In the genomic region with DNA sequence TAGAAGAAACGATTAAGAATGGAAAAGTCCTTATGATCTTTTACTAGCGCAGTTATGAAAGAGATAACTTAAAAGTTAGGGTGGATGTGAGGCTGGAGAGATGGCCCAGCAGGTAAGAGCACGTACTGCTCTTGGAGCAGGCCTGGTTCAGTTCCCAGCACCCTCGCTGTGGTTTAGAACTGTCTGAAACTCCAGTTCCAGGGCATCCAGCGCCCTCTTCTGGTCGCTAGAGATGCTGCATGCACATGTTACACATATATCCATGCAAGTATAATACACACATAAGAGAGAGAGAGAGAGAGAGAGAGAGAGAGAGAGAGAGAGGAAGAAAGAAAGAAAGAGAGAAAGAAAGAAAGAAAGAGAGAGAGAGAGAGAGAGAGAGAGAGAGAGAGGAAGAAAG, we compare ENCODE assay signal across 22 mouse cellular contexts. TPM values are rescaled to one million over a fixed set of nuclear protein-coding genes. Genes with fewer than 3 reads are reported as not detected.
DNase-seq lines count a peak whose midpoint lies in the region; ATAC-seq and TF ChIP-seq lines count a peak whose summit lies in the region.
"Had no signal": no experiment of that assay in that cellular context is flagged by ENCODE, and none has a peak within 500 bp of the region (broad histone marks: within the 10 kb centered on the region; RNA-seq: fewer than 3 reads in every experiment).

No protein-coding gene starts in this region.

- no peaks in the 10 kb centered on the region for H3K9me3 ChIP-seq in forebrain, postnatal 0 days (ENCODE audit: low read length)
- peaks cover 8% of the 10 kb centered on the region for H3K9me3 ChIP-seq in forebrain, embryonic 10.5 days
- H3K9me3 ChIP-seq in liver, embryonic 12.5 days (replicated peaks): peaks cover 5% of the 10 kb centered on the region; the same call in 1 of the 2 replicates
- H3K9me3 ChIP-seq: heart, embryonic 10.5 days; hindbrain, embryonic 15.5 days; lung, embryonic 15.5 days; midbrain, embryonic 15.5 days; neural tube, embryonic 12.5 days had no signal

- H3K27ac ChIP-seq in forebrain, postnatal 0 days (ENCODE audit: low read depth, low read length): no peak overlapping the region
- H3K27ac ChIP-seq in forebrain, embryonic 10.5 days: no peak overlapping the region
- H3K27ac ChIP-seq in liver, adult 2 months (replicated peaks; ENCODE audit: insufficient read depth, low read depth, low read length): no peak overlapping the region
- H3K27ac ChIP-seq in liver, embryonic 12.5 days: no peak overlapping the region
- H3K27ac ChIP-seq: heart, embryonic 10.5 days; hindbrain, embryonic 15.5 days; lung, embryonic 15.5 days; macrophage; midbrain, embryonic 15.5 days; neural tube, embryonic 12.5 days had no signal

- H3K36me3 ChIP-seq in forebrain, postnatal 0 days (ENCODE audit: insufficient read depth): no peaks in the 10 kb centered on the region
- H3K36me3 ChIP-seq in forebrain, embryonic 10.5 days (replicated peaks): no peaks in the 10 kb centered on the region
- H3K36me3 ChIP-seq in liver, adult 2 months (ENCODE audit: control insufficient read depth, insufficient read depth, low read length): no peaks in the 10 kb centered on the region
- no peaks in the 10 kb centered on the region for H3K36me3 ChIP-seq in liver, embryonic 12.5 days
- H3K36me3 ChIP-seq: heart, embryonic 10.5 days; hindbrain, embryonic 15.5 days; lung, embryonic 15.5 days; midbrain, embryonic 15.5 days; neural tube, embryonic 12.5 days had no signal

- TF ChIP-seq CTCF in forebrain, postnatal 0 days (IDR thresholded peaks at IDR 0.05; ENCODE audit: low read depth): peak; percentile 20; the same call in 1 of the 2 replicates
- TF ChIP-seq CTCF in liver, adult 2 months (IDR thresholded peaks at IDR 0.05; ENCODE audit: low read depth, low read length): peak; percentile 24; the same call in 1 of the 2 replicates

- H3K9ac ChIP-seq in forebrain, postnatal 0 days: no peak overlapping the region
- H3K9ac ChIP-seq in liver, adult 2 months (ENCODE audit: low read depth, low read length): no peak overlapping the region
- no peak overlapping the region for H3K9ac ChIP-seq in liver, embryonic 12.5 days
- H3K9ac ChIP-seq: hindbrain, embryonic 15.5 days; lung, embryonic 15.5 days; midbrain, embryonic 15.5 days; neural tube, embryonic 12.5 days had no signal

- no peak for TF ChIP-seq POLR2A in liver, adult 2 months (IDR thresholded peaks at IDR 0.05; ENCODE audit: extremely low read depth, insufficient read depth, low read length)

- no peaks in the 10 kb centered on the region for H3K27me3 ChIP-seq in forebrain, postnatal 0 days (ENCODE audit: insufficient read depth, low read length)
- no peaks in the 10 kb centered on the region for H3K27me3 ChIP-seq in forebrain, embryonic 10.5 days (ENCODE audit: poor library complexity, severe bottlenecking)
- no peaks in the 10 kb centered on the region for H3K27me3 ChIP-seq in liver, adult 2 months (ENCODE audit: control insufficient read depth, insufficient read depth, low read length)
- no peaks in the 10 kb centered on the region for H3K27me3 ChIP-seq in liver, embryonic 12.5 days (replicated peaks)
- H3K27me3 ChIP-seq: hindbrain, embryonic 15.5 days; lung, embryonic 15.5 days; midbrain, embryonic 15.5 days; neural tube, embryonic 12.5 days had no signal

- WGBS in forebrain, postnatal 0 days: 85% methylated on average over 6 of the region's 6 CpGs
- 77% methylated on average over 6 of the region's 6 CpGs for WGBS in forebrain, embryonic 10.5 days
- 88% methylated on average over 6 of the region's 6 CpGs for WGBS in liver, adult 2 months
- WGBS in liver, embryonic 12.5 days (ENCODE audit: insufficient replicate concordance): 71% methylated on average over 6 of the region's 6 CpGs

- no peak for ATAC-seq in forebrain, postnatal 0 days
- ATAC-seq in liver, embryonic 12.5 days: no peak
- ATAC-seq: midbrain, embryonic 15.5 days had no signal

- DNase-seq in forebrain, postnatal 0 days: no peak
- DNase-seq in forebrain, embryonic 10.5 days (ENCODE audit: extremely low spot score, low spot score): no peak
- no peak for DNase-seq in liver, adult 2 months (ENCODE audit: extremely low read depth, low read depth, low spot score)
- DNase-seq in 416B (ENCODE audit: low read depth) (peak; percentile 48), NIH3T3 (ENCODE audit: low read depth) (peak; percentile 34)
- DNase-seq in thymus, adult 18-20 months: no peak
- DNase-seq in adrenal gland, postnatal 36 days: no peak
- DNase-seq: cerebellum, adult 11-12 months; cerebellum, postnatal 14 days; heart, postnatal 4 days; kidney, adult 11 months; kidney, postnatal 36 days; layer of hippocampus, adult 9-11 months; right cerebral cortex, postnatal 14 days; thymus, postnatal 25 days had no signal

- no peak overlapping the region for H3K4me2 ChIP-seq in forebrain, postnatal 0 days (ENCODE audit: low read depth)
- H3K4me2 ChIP-seq in liver, embryonic 12.5 days: no peak overlapping the region
- H3K4me2 ChIP-seq: hindbrain, embryonic 15.5 days; lung, embryonic 15.5 days; midbrain, embryonic 15.5 days; neural tube, embryonic 12.5 days had no signal

- H3K79me2 ChIP-seq in liver, adult 2 months (ENCODE audit: control insufficient read depth, insufficient read depth, low read length): no peaks in the 10 kb centered on the region

- H3K4me1 ChIP-seq in forebrain, postnatal 0 days (ENCODE audit: insufficient read depth): no peaks in the 10 kb centered on the region
- peaks cover 10% of the 10 kb centered on the region for H3K4me1 ChIP-seq in forebrain, embryonic 10.5 days
- H3K4me1 ChIP-seq in liver, adult 2 months (ENCODE audit: control insufficient read depth, insufficient read depth, low read length): no peaks in the 10 kb centered on the region
- H3K4me1 ChIP-seq in liver, embryonic 12.5 days: peaks cover 11% of the 10 kb centered on the region; the same call in 1 of the 2 replicates
- H3K4me1 ChIP-seq: hindbrain, embryonic 15.5 days; lung, embryonic 15.5 days; midbrain, embryonic 15.5 days had no signal

- no peak overlapping the region for H3K4me3 ChIP-seq in forebrain, postnatal 0 days (ENCODE audit: low read depth, low read length)
- H3K4me3 ChIP-seq in forebrain, embryonic 10.5 days: no peak overlapping the region
- H3K4me3 ChIP-seq in liver, adult 2 months (ENCODE audit: insufficient read depth, low read depth, low read length): no peak overlapping the region
- no peak overlapping the region for H3K4me3 ChIP-seq in liver, embryonic 12.5 days
- H3K4me3 ChIP-seq: heart, embryonic 10.5 days; hindbrain, embryonic 15.5 days; lung, embryonic 15.5 days; midbrain, embryonic 15.5 days; neural tube, embryonic 12.5 days had no signal

RNA-seq across cellular contexts. Expression of a gene that starts 40.3 kb away (rescaled TPM):
- 15.3 and 24.1 TPM in 2 replicates for total RNA-seq in forebrain, postnatal 0 days (2014; rRNA removed)
- 37.0 and 43.8 TPM in 2 replicates for polyA plus RNA-seq in forebrain, postnatal 0 days (2015; fragmentation: Nextera tagmentation; extraction: Ambion mirVana)
- 121 and 129 TPM in 2 replicates for polyA plus RNA-seq in forebrain, embryonic 10.5 days (2016; fragmentation: Nextera tagmentation; extraction: Ambion mirVana)
- 15.4 and 21.8 TPM in 2 replicates for total RNA-seq in liver, adult 2 months (2014; rRNA removed)
- 125 and 162 TPM in 2 replicates for polyA plus RNA-seq in liver, adult 2 months (2012; rRNA removed)
- polyA plus RNA-seq in liver, embryonic 12.5 days (2016; fragmentation: Nextera tagmentation; extraction: Ambion mirVana): 23.9 and 24.2 TPM in 2 replicates
- 100 to 1,000 TPM; 230 to 283 TPM for total RNA-seq in adrenal gland, postnatal 36 days (2021)

Comparison
In these comparisons a context has a peak if more than half of its experiments do, and no peak if none do; other contexts are left out.
1. DNase-seq: peak in 416B (single experiment) and NIH3T3 (single experiment); none in forebrain, postnatal 0 days (single experiment), forebrain, embryonic 10.5 days (single experiment), liver, adult 2 months (single experiment), thymus, adult 18-20 months (0 of 2) and adrenal gland, postnatal 36 days (0 of 2).